Mouse (Mus musculus): ENCODE measurements around the gene Ttll1. TPM values are rescaled to one million over a fixed set of nuclear protein-coding genes. Genes with fewer than 3 reads are reported as not detected.

Gene Ttll1
- polyA plus RNA-seq, 1 experiment from 2014 or later = 21.8 TPM

DNA sequence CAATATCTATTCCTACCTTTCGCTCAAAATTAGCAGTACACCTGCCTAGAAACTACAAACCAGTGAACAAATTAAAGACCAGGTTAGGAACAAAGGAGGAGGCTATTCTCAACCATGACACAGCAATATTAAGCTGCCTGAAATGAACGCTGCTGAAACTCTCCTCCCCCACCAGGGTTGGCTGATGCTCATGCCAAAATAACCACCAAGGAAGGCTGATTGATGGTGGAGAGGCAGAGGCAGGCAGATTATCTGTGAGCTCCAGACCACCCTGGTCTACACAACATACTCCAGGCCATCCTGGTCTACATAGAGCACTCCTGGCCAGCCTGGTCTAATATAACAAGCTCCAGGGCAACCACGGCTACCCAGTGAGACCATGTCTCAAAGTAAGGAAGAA is 15.5 kb downstream of the Ttll1 start:
- Histone ChIP-seq H3K4me1 (no peaks in the 10 kb centered on the region), H3K9me3 (no peaks in the 10 kb centered on the region), H3K27ac (no peak overlapping the region), H3K9ac (no peak overlapping the region), H3K27me3 (no peaks in the 10 kb centered on the region), H3K4me2 (no peak overlapping the region), H3K36me3 (peaks cover 87% of the 10 kb centered on the region), H3K4me3 (no peak overlapping the region)
- no peak for ATAC-seq (ENCODE audit: insufficient number of reproducible peaks, insufficient read depth, low FRiP score, low TSS enrichment, low read depth)
- 81% methylated on average over 3 of the region's 3 CpGs for WGBS

DNA sequence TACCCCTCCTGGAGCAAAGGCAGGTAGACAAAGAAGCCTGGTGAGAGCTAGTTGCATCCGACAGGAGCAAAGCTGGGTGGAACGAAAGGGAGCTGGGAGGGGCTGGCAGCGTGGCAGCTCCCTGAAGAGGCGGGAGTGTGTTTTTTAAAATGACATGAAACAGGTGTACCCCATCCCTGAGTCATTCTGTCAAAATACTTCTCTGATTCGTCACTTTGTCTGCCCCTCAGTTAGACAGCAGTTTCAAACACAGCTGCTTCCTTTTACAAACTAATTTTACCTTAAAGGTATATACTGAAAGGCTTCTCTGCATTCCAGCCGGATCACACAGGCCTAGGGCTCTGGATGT is 16.1 kb downstream of the Ttll1 start:
- H3K27ac ChIP-seq = no peak overlapping the region
- no peaks in the 10 kb centered on the region for H3K9me3 ChIP-seq
- no peak overlapping the region for H3K4me2 ChIP-seq
- WGBS = 64% methylated on average over 6 of the region's 6 CpGs
- H3K27me3 ChIP-seq = no peaks in the 10 kb centered on the region
- H3K4me3 ChIP-seq = no peak overlapping the region
- no peak overlapping the region for H3K9ac ChIP-seq
- no peak for ATAC-seq (ENCODE audit: insufficient number of reproducible peaks, insufficient read depth, low FRiP score, low TSS enrichment, low read depth)
- peaks cover 85% of the 10 kb centered on the region for H3K36me3 ChIP-seq
- no peaks in the 10 kb centered on the region for H3K4me1 ChIP-seq

DNA sequence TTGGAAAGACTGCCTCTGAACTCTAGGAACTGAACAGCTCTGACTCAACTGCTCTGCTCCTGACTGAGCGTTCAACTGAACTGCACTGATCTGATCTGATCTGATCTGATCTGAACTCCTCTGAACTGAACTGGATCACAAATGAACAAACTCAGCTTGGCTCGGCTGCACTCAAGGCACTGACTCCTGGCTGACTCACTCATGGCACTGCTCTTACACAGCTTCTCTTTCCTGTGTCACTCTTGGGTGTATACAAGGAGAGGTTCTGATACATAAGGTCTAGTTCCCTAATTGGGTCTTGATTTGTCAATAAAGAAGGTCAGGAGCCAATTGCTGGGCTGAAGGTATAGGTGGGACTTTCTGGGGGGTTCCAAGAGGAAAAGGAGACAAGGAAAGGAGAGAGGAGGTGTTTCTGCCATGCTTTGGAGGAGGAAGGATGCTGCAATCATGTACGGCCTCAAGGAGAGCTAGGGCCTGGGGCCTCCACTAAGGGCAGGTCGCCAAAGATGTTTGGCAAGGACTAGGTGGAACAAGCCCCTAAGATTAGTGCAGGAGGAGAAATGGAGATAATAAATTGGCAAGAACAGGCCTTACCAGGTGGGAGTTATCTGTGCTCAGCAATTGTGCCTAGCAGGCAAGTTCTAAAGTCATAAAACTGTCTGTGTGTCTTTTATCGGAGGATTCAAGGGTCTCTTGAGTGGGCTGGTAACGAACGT is 16.7 kb downstream of the Ttll1 start:
- Histone ChIP-seq H3K9me3 (no peaks in the 10 kb centered on the region), H3K9ac (no peak overlapping the region), H3K36me3 (peaks cover 81% of the 10 kb centered on the region), H3K4me1 (no peaks in the 10 kb centered on the region), H3K4me3 (no peak overlapping the region), H3K27ac (no peak overlapping the region), H3K27me3 (no peaks in the 10 kb centered on the region), H3K4me2 (no peak overlapping the region)
- WGBS = 82% methylated on average over 7 of the region's 7 CpGs
- ATAC-seq (ENCODE audit: insufficient number of reproducible peaks, insufficient read depth, low FRiP score, low TSS enrichment, low read depth) = no peak

DNA sequence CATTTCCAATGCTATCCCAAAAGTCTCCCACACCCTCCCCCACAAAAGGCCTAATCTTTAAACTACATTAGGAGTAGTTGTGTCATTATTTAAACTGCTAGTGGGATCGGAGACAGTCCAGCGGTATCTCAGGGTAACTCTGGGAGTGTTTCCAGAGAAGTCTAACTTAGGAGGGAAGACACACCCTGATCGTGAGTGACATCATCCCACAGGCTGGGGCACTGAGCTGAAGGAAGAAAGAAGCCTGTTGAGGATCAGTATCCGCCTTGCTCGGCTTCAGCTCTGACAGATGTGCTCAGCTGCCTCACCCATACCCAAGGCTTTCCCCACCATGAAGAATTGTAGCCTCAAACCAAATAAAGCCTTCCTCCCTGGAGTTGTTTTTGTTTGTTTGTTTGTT is 18.8 kb downstream of the Ttll1 start:
- no peaks in the 10 kb centered on the region for H3K9me3 ChIP-seq
- no peak overlapping the region for H3K4me3 ChIP-seq
- H3K27me3 ChIP-seq = no peaks in the 10 kb centered on the region
- no peak overlapping the region for H3K27ac ChIP-seq
- peaks cover 71% of the 10 kb centered on the region for H3K36me3 ChIP-seq
- no peak overlapping the region for H3K9ac ChIP-seq
- no peak for ATAC-seq (ENCODE audit: insufficient number of reproducible peaks, insufficient read depth, low FRiP score, low TSS enrichment, low read depth)
- no peak overlapping the region for H3K4me2 ChIP-seq
- 78% methylated on average over 5 of the region's 5 CpGs for WGBS
- no peaks in the 10 kb centered on the region for H3K4me1 ChIP-seq

DNA sequence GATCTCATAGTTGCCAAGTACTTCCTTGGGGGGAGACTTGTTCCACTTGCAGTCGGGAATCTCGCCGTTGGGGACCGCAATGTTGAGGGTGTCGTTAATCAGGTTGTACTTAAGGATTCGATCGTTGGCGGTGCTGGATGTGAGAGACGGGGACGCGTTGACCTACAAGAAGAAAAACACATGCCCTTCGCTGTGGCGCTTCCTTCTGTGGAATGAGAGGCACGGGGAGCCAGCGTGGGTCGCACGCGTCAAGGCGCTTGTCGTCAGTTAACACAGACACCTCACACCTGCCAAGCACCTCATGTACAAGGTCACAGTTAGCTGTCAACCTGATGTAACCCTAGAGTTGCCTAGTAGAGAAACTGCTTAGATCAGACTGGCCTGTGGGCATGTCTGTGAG is 21.2 kb downstream of the Ttll1 start:
- Histone ChIP-seq H3K4me3 (no peak overlapping the region), H3K27me3 (no peaks in the 10 kb centered on the region), H3K36me3 (peaks cover 67% of the 10 kb centered on the region), H3K9ac (no peak overlapping the region), H3K9me3 (no peaks in the 10 kb centered on the region), H3K4me1 (no peaks in the 10 kb centered on the region), H3K4me2 (no peak overlapping the region), H3K27ac (no peak overlapping the region)
- WGBS = 93% methylated on average over 20 of the region's 20 CpGs
- no peak for ATAC-seq (ENCODE audit: insufficient number of reproducible peaks, insufficient read depth, low FRiP score, low TSS enrichment, low read depth)

DNA sequence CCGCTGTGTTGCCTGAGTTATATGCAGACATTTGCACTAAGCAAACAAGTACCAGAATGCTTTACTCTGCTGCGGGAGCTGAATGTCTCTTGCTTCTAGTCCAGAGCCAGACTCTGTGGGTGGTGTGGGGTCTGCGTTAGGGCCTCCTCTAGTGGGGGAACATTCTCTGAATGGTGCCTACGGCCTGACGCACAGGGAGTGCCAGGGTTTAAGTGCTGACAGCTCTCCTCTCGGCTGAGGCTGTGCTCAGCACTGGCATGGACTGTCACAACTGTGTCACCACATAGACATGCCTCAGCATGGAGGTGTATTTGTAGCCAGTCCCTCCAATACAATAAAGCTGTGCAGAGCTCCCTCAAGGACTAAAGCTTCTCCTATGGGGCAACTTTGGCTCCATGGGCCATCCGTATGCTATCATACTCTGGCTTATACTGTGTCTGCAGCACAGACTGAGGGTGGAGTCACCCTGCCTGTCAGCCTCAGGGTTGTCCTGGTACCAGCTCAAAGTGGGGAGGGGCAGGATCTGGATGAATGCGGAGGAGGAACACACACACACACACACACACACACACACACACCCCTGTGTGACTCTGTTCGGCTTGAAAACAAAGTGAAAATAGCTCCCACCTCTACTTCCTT is 23.1 kb downstream of the Ttll1 start:
- Histone ChIP-seq H3K9ac (no peak overlapping the region), H3K4me2 (no peak overlapping the region), H3K4me1 (no peaks in the 10 kb centered on the region), H3K27ac (no peak overlapping the region), H3K36me3 (peaks cover 60% of the 10 kb centered on the region), H3K4me3 (no peak overlapping the region), H3K9me3 (no peaks in the 10 kb centered on the region), H3K27me3 (no peaks in the 10 kb centered on the region)
- 61% methylated on average over 9 of the region's 9 CpGs for WGBS
- ATAC-seq (ENCODE audit: insufficient number of reproducible peaks, insufficient read depth, low FRiP score, low TSS enrichment, low read depth) = no peak; the same call in 1 of the 2 replicates

DNA sequence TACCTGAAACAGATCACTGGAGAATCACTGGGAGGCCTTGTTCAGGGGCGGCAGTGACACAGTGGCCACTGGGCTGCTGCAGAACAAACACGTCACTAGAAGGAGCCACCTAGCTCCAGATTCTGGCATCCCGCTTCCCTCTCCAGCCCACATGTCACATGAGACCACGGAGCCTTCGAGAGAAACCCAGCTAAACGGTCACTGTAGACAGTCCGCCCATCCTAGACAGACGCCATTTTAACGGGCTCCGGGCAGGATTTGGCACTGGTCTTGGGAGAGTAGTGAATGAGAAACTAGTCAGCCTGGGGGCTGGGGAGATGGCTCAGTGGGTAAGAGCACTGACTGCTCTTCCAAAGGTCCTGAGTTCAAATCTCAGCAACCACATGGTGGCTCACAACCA is 26.4 kb downstream of the Ttll1 start:
- no peak for ATAC-seq (ENCODE audit: insufficient number of reproducible peaks, insufficient read depth, low FRiP score, low TSS enrichment, low read depth)
- H3K9me3 ChIP-seq = no peaks in the 10 kb centered on the region
- no peak overlapping the region for H3K4me2 ChIP-seq
- 85% methylated on average over 10 of the region's 10 CpGs for WGBS
- no peak overlapping the region for H3K27ac ChIP-seq
- H3K4me1 ChIP-seq = 0 out of 2 replicates have a peak, but pooled peaks cover 2% of the 10 kb centered on the region
- H3K27me3 ChIP-seq = no peaks in the 10 kb centered on the region
- H3K36me3 ChIP-seq = peaks cover 34% of the 10 kb centered on the region
- no peak overlapping the region for H3K9ac ChIP-seq
- H3K4me3 ChIP-seq = no peak overlapping the region

DNA sequence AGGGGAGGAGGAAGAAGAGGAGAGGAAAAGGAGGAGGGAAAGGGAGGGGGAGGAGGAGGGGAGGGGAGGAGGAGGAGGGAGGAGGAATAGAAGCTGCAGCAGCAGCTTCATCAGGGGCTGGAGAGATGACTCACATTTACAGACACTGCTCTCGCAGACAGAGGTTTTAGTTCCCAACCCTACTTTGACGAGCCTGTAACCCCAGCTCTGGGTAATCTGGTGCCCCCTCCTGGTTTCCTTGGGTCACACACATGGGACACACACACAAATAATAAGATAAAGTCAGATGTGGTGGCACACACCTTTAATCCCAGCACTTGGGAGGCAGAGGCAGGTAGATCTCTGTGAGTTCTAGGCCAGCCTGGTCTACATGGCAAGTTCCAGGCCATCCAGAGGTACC is 27.2 kb downstream of the Ttll1 start:
- no peak for ATAC-seq (ENCODE audit: insufficient number of reproducible peaks, insufficient read depth, low FRiP score, low TSS enrichment, low read depth)
- no peaks in the 10 kb centered on the region for H3K27me3 ChIP-seq
- no peak overlapping the region for H3K4me3 ChIP-seq
- H3K4me1 ChIP-seq = 0 out of 2 replicates have a peak, but pooled peaks cover 2% of the 10 kb centered on the region
- H3K4me2 ChIP-seq = no peak overlapping the region
- no peak overlapping the region for H3K27ac ChIP-seq
- no peak overlapping the region for H3K9ac ChIP-seq
- 32% methylated on average over 2 of the region's 2 CpGs for WGBS
- peaks cover 31% of the 10 kb centered on the region for H3K36me3 ChIP-seq
- no peaks in the 10 kb centered on the region for H3K9me3 ChIP-seq

DNA sequence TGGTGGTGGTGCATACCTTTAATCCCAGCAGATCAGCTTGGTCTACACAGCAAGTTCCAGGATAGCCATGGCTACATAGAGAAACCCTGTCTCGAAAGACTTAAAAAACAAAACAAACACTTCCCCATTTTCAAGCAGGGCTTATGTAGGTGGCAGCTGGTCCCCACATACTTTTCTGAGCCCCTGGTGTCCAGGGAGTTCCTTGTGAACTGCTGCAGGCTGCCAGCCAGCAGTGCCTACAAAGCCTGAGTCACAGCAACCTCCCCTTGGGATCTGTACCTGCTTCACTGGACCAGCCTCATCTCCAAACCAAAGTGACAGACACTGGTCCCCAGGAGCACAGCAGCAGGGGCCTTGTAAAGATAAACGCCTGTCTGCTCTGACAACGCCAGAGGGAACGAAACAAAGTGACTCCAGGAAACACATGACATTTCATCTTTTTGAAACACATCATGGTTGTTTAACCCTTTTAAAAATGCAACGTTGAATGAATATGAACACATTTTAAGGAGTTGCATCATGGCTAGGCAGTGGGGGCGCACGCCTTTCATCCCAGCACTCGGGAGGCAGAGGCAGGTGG is 28.0 kb downstream of the Ttll1 start:
- 75% methylated on average over 8 of the region's 8 CpGs for WGBS
- no peak overlapping the region for H3K27ac ChIP-seq

DNA sequence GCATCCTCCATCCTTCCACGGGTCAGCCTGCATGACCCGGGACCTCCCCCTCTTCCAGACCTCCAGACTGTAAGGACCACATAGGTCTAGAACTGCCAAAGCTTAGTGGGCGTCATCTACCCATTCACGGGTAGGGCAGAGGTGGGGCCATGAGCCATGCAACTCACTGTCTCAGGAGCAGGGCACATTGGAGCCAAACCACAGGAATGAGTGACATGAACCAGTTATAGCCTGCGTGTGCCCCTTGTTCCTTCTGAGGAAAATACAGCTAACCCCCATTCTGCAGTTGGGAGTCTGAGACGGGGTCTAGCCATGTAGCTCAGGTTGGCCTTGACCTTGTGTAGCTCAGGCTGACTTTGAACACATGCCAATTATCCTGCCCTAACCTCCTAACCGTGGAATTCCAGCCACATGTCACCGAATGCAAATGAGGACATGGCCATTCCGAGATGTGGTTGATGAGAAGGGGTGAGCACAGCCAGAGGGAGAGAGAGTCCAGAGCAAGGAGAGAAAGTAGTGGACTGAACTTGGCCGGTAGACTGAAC is 29.4 kb downstream of the Ttll1 start:
- H3K4me1 ChIP-seq = 0 out of 2 replicates have a peak, but pooled peaks cover 2% of the 10 kb centered on the region
- H3K9ac ChIP-seq = no peak overlapping the region
- H3K36me3 ChIP-seq = peaks cover 17% of the 10 kb centered on the region; the same call in 1 of the 2 replicates
- ATAC-seq (ENCODE audit: insufficient number of reproducible peaks, insufficient read depth, low FRiP score, low TSS enrichment, low read depth) = no peak
- WGBS = 65% methylated on average over 10 of the region's 10 CpGs
- no peaks in the 10 kb centered on the region for H3K9me3 ChIP-seq
- no peaks in the 10 kb centered on the region for H3K27me3 ChIP-seq
- H3K4me3 ChIP-seq = no peak overlapping the region
- H3K4me2 ChIP-seq = no peak overlapping the region
- no peak overlapping the region for H3K27ac ChIP-seq

More for the DNA sequence above, 28.0 kb downstream of the Ttll1 start:
- H3K9me3 ChIP-seq = no peaks in the 10 kb centered on the region
- no peaks in the 10 kb centered on the region for H3K27me3 ChIP-seq
- no peak overlapping the region for H3K4me3 ChIP-seq
- no peak overlapping the region for H3K4me2 ChIP-seq
- 0 out of 2 replicates have a peak, but pooled peaks cover 2% of the 10 kb centered on the region for H3K4me1 ChIP-seq
- peaks cover 30% of the 10 kb centered on the region for H3K36me3 ChIP-seq
- H3K9ac ChIP-seq = no peak overlapping the region
- ATAC-seq (ENCODE audit: insufficient number of reproducible peaks, insufficient read depth, low FRiP score, low TSS enrichment, low read depth) = no peak

DNA sequence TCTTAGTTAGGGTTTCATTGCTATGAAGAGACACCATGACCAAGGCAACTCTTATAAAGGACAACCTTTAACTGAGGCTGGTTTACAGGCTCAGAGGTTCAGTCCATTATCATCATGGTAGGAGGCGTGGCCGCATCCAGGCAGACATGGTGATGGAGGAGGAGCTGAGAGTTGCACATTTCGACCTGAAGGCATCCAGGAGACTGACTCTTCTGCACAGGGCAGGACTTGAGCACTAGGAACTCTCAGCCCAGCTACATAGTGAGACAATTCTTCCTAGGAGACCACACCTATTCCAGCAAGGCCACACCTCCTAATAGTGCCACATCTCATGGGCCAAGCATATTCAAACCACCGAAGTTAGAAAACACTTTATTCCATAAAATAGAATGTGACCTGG is 30.9 kb downstream of the Ttll1 start:
- 83% methylated on average over 4 of the region's 4 CpGs for WGBS
- H3K4me2 ChIP-seq = no peak overlapping the region
- H3K27ac ChIP-seq = no peak overlapping the region
- H3K4me1 ChIP-seq = peaks cover 3% of the 10 kb centered on the region; the same call in 1 of the 2 replicates
- no peak for ATAC-seq (ENCODE audit: insufficient number of reproducible peaks, insufficient read depth, low FRiP score, low TSS enrichment, low read depth)
- H3K27me3 ChIP-seq = no peaks in the 10 kb centered on the region
- H3K4me3 ChIP-seq = no peak overlapping the region
- H3K9ac ChIP-seq = no peak overlapping the region
- peaks cover 9% of the 10 kb centered on the region; the same call in 1 of the 2 replicates for H3K36me3 ChIP-seq
- no peaks in the 10 kb centered on the region for H3K9me3 ChIP-seq

DNA sequence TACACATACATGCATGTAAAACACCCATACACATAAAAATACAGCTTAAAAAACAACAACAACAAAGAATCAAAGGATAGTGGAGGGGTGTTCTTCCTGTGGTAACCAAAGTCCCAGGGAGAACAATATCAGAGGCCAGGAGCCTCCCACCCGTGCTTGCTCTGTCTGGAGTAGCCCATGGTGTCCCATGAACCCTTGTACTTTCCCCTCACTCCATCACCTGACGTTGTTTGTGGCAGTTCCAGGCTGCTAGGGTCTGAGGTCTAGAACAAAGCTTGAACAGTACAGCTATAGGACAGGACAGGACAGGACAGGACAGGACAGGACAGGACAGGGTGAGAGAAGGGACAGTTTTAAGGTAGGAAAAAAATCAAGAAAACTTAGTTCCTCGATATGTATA is 32.6 kb downstream of the Ttll1 start:
- Histone ChIP-seq H3K4me1 (peaks cover 14% of the 10 kb centered on the region), H3K27ac (no peak overlapping the region), H3K4me3 (no peak overlapping the region), H3K4me2 (no peak overlapping the region), H3K9me3 (no peaks in the 10 kb centered on the region), H3K36me3 (no peaks in the 10 kb centered on the region), H3K9ac (no peak overlapping the region), H3K27me3 (no peaks in the 10 kb centered on the region)
- ATAC-seq (ENCODE audit: insufficient number of reproducible peaks, insufficient read depth, low FRiP score, low TSS enrichment, low read depth) = no peak
- 59% methylated on average over 3 of the region's 3 CpGs for WGBS
